Mouse (Mus musculus) layer of hippocampus, adult 9-10 months (tissue): ENCODE results near the gene Ncl.
"Not testable (repeated sequence)": the region's sequence is repeated elsewhere in the genome, so short reads cannot be mapped to it uniquely, and the experiment has no call there.

Experiments used
- DNase-seq: peaks from one replicate; pipeline ENCODE4 v3.0.0; 2022; ENCODE audit warnings: low spot score

Gene Ncl

GRCm38 (mm10) chr1:86359798-86360179 lies 589 bp upstream of the Ncl start:
- DNase-seq, result no peak

GRCm38 (mm10) chr1:86358229-86358905 lies 833 bp downstream of the Ncl start:
- DNase-seq, result no peak

GRCm38 (mm10) chr1:86354186-86354585 lies 5.0 kb downstream of the Ncl start:
- no peak for DNase-seq

GRCm38 (mm10) chr1:86350576-86350975 lies 8.6 kb downstream of the Ncl start:
- DNase-seq, result no peak

GRCm38 (mm10) chr1:86349696-86350095 lies 9.5 kb downstream of the Ncl start:
- no peak for DNase-seq

- no peak for DNase-seq
Observed at GRCm38 (mm10) chr1:86349201-86349600, 10.0 kb downstream of the Ncl start.

- no peak for DNase-seq
Observed at GRCm38 (mm10) chr1:86348801-86349200, 10.4 kb downstream of the Ncl start.

GRCm38 (mm10) chr1:86348083-86348482 lies 11.1 kb downstream of the Ncl start:
- DNase-seq, result no peak

GRCm38 (mm10) chr1:86347716-86348045 lies 11.5 kb downstream of the Ncl start:
- DNase-seq, result no peak

GRCm38 (mm10) chr1:86346851-86347715 lies 12.1 kb downstream of the Ncl start:
- no peak for DNase-seq

GRCm38 (mm10) chr1:86345956-86346355 lies 13.2 kb downstream of the Ncl start:
- no peak for DNase-seq

- DNase-seq, result no peak
Observed at GRCm38 (mm10) chr1:86345069-86345468, 14.1 kb downstream of the Ncl start.

GRCm38 (mm10) chr1:86343969-86344861 lies 15.0 kb downstream of the Ncl start:
- DNase-seq, result no peak

- DNase-seq, result no peak
Observed at GRCm38 (mm10) chr1:86343087-86343645, 16.0 kb downstream of the Ncl start.

GRCm38 (mm10) chr1:86342371-86342770 lies 16.8 kb downstream of the Ncl start:
- no peak for DNase-seq

GRCm38 (mm10) chr1:86341096-86341495 lies 18.1 kb downstream of the Ncl start:
- not testable (repeated sequence) for DNase-seq

- peak; percentile 92 for DNase-seq
Observed at GRCm38 (mm10) chr1:86339156-86339812, 19.9 kb downstream of the Ncl start.

GRCm38 (mm10) chr1:86336330-86336729 lies 22.9 kb downstream of the Ncl start:
- no peak for DNase-seq

GRCm38 (mm10) chr1:86320822-86321413 lies 38.3 kb downstream of the Ncl start:
- no peak for DNase-seq

- DNase-seq, result no peak
Observed at GRCm38 (mm10) chr1:86313772-86314125, 45.5 kb downstream of the Ncl start.

- no peak for DNase-seq
Observed at GRCm38 (mm10) chr1:86313096-86313771, 46.0 kb downstream of the Ncl start.
